Comparison of ENCODE assay signal across 8 mouse cellular contexts in genomic region chr10:7391108-7391507, GRCm38 (mm10).
A peak's percentile ranks its signal among the peaks of the same experiment; 100 is the strongest.
DNase-seq lines count a peak whose midpoint lies in the region; ATAC-seq and TF ChIP-seq lines count a peak whose summit lies in the region.

No protein-coding gene starts in this region.

- H3K27ac ChIP-seq in heart, adult 2 months, result no peak overlapping the region
- no peak overlapping the region for H3K27ac ChIP-seq in hindbrain, embryonic 13.5 days
- H3K27ac ChIP-seq in liver, embryonic 12.5 days, result no peak overlapping the region
- no peak overlapping the region for H3K27ac ChIP-seq in neural tube, embryonic 15.5 days (replicated peaks)

- DNase-seq in heart, adult 2 months, result peak; percentile 17 to 28
- DNase-seq in heart, adult 8-10 months (ENCODE audit: low spot score), result no peak
- DNase-seq in ES-CJ7 (ENCODE audit: low read depth, low spot score), result peak; percentile 34
- DNase-seq in embryo, embryonic 9.5 days (ENCODE audit: extremely low spot score), result peak; percentile 45
- DNase-seq in left cerebral cortex, postnatal 14 days (ENCODE audit: low spot score in 2 of 2), result no peak

- H3K9ac ChIP-seq in heart, adult 2 months (ENCODE audit: low read depth, low read length), result peak overlapping the region; percentile 26; the same call in 1 of the 2 replicates
- H3K9ac ChIP-seq in hindbrain, embryonic 13.5 days, result peak overlapping the region; percentile 70
- H3K9ac ChIP-seq in liver, embryonic 12.5 days, result no peak overlapping the region
- H3K9ac ChIP-seq in neural tube, embryonic 15.5 days (replicated peaks), result peak overlapping the region; percentile 44

- H3K27me3 ChIP-seq in heart, adult 2 months (ENCODE audit: control insufficient read depth, insufficient read depth, low read length), result peaks cover 7% of the 10 kb centered on the region
- H3K27me3 ChIP-seq in hindbrain, embryonic 13.5 days, result peaks cover 50% of the 10 kb centered on the region
- peaks cover 52% of the 10 kb centered on the region for H3K27me3 ChIP-seq in liver, embryonic 12.5 days (replicated peaks)
- peaks cover 37% of the 10 kb centered on the region for H3K27me3 ChIP-seq in neural tube, embryonic 15.5 days (replicated peaks)

- ATAC-seq in hindbrain, embryonic 13.5 days (ENCODE audit: low FRiP score), result peak; percentile 77
- no peak for ATAC-seq in liver, embryonic 12.5 days
- ATAC-seq in neural tube, embryonic 15.5 days (ENCODE audit: low FRiP score), result peak; percentile 72; the same call in 1 of the 2 replicates

- H3K4me3 ChIP-seq in heart, adult 2 months, result peak overlapping the region; percentile 45
- H3K4me3 ChIP-seq in hindbrain, embryonic 13.5 days, result peak overlapping the region; percentile 62
- peak overlapping the region; percentile 54 for H3K4me3 ChIP-seq in liver, embryonic 12.5 days
- H3K4me3 ChIP-seq in neural tube, embryonic 15.5 days (replicated peaks), result peak overlapping the region; percentile 61

- H3K79me2 ChIP-seq in heart, adult 2 months (replicated peaks; ENCODE audit: control insufficient read depth, insufficient read depth, low read length), result no peaks in the 10 kb centered on the region

- no peak for TF ChIP-seq EP300 in heart, adult 2 months (IDR thresholded peaks at IDR 0.05; ENCODE audit: insufficient read depth, low read depth, low read length)

- no peak for TF ChIP-seq POLR2A in heart, adult 2 months (IDR thresholded peaks at IDR 0.05; ENCODE audit: insufficient read depth, low read depth, low read length)

- TF ChIP-seq CTCF in heart, adult 2 months (IDR thresholded peaks at IDR 0.05), result no peak

- H3K4me2 ChIP-seq in hindbrain, embryonic 13.5 days, result peak overlapping the region; percentile 100
- H3K4me2 ChIP-seq in liver, embryonic 12.5 days, result peak overlapping the region; percentile 77
- peak overlapping the region; percentile 100 for H3K4me2 ChIP-seq in neural tube, embryonic 15.5 days

- no peaks in the 10 kb centered on the region for H3K9me3 ChIP-seq in hindbrain, embryonic 13.5 days
- no peaks in the 10 kb centered on the region for H3K9me3 ChIP-seq in liver, embryonic 12.5 days (replicated peaks)
- no peaks in the 10 kb centered on the region for H3K9me3 ChIP-seq in neural tube, embryonic 15.5 days (replicated peaks)

- H3K4me1 ChIP-seq in heart, adult 2 months (ENCODE audit: control insufficient read depth, insufficient read depth, low read length), result no peaks in the 10 kb centered on the region
- H3K4me1 ChIP-seq in hindbrain, embryonic 13.5 days (replicated peaks), result peaks cover 28% of the 10 kb centered on the region
- no peaks in the 10 kb centered on the region for H3K4me1 ChIP-seq in liver, embryonic 12.5 days
- peaks cover 32% of the 10 kb centered on the region for H3K4me1 ChIP-seq in neural tube, embryonic 15.5 days

- H3K36me3 ChIP-seq in heart, adult 2 months (ENCODE audit: control insufficient read depth, insufficient read depth, low read length), result no peaks in the 10 kb centered on the region
- H3K36me3 ChIP-seq in hindbrain, embryonic 13.5 days, result no peaks in the 10 kb centered on the region
- no peaks in the 10 kb centered on the region for H3K36me3 ChIP-seq in liver, embryonic 12.5 days
- no peaks in the 10 kb centered on the region for H3K36me3 ChIP-seq in neural tube, embryonic 15.5 days

- intact Hi-C loops in heart, adult 2 months (cut with DNase I), result no loop called here
- intact Hi-C loops in left cerebral cortex, postnatal 14 days (cut with DNase I), result no loop called here

- under 1% methylated on average over 31 of the region's 31 CpGs for WGBS in heart, adult 2 months
- WGBS in hindbrain, embryonic 13.5 days, result under 1% methylated on average over 31 of the region's 31 CpGs
- WGBS in liver, embryonic 12.5 days (ENCODE audit: insufficient replicate concordance), result under 1% methylated on average over 31 of the region's 31 CpGs
- WGBS in neural tube, embryonic 15.5 days, result 0% methylated on average over 24 of the region's 31 CpGs

Comparison
In these comparisons a context has a peak if more than half of its experiments do, and no peak if none do; other contexts are left out.
1. DNase-seq: peak in heart, adult 2 months (2 of 2), ES-CJ7 (single experiment) and embryo, embryonic 9.5 days (single experiment); none in heart, adult 8-10 months (single experiment) and left cerebral cortex, postnatal 14 days (0 of 2).
2. Peak in every context shown above with its lines, with median percentiles within 50 percentile points of each other: H3K4me3 ChIP-seq and H3K4me2 ChIP-seq.